Mouse (Mus musculus) liver, adult 2 months (tissue): ENCODE measurements around the gene Acsl1.

Experiments used
- CTCF ChIP-seq: fragments of 200-500 bp; IDR thresholded peaks from 2 replicates; pipeline ENCODE4 v1.5.1; 2011; ENCODE audit warnings: low read depth, low read length, control low read depth
- POLR2A ChIP-seq: fragments of 200-500 bp; IDR thresholded peaks from 2 replicates; pipeline ENCODE4 v1.6.1; 2011; ENCODE audit warnings: low read length, control low read depth; ENCODE audit not compliant: insufficient read depth; ENCODE audit errors: extremely low read depth

DNA sequence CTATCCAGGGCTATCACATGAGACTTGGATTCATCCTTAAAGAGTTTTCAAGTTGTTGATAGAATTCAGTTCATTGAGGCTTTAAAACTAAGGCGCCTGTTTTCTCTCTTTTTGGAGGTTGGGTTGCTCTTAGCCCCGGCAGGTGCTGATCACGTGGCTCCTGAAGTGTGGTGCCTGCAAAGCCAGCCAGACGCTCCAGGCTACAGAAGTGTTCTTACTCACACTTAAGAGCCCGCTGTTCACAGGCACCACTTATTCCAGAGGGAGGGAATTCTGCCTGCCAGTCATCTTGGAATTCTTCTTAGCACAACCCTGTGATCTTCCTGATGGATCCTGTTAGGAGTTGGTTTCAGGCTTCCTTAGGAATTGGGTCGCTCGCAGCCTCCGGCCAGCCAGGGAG lies 97.1 kb downstream of the Acsl1 start:
- TF ChIP-seq POLR2A (no peak), CTCF (no peak)
